Mouse (Mus musculus) lung, embryonic 16.5 days (tissue): ENCODE measurements at regions not wholly inside any gene's neighbourhood (a gene's known extent, or its start where the extent isn't known, plus 50 kb on each side); places are given as distances from the start of the nearest gene placed in this dataset.

ENCODE experiments used
- ATAC-seq: fragments of 200-750 bp; cut with Nextera tagmentation; 2 replicates; pipeline ENCODE4 v1.8.0; 2017; ENCODE audit warnings: low read depth, mild to moderate bottlenecking, moderate library complexity
- H3K27ac ChIP-seq: fragments of 300-500 bp; sonication (generic); 2 replicates; pipeline ENCODE4 v1.5.1; 2014; ENCODE audit warnings: mild to moderate bottlenecking, control low read depth, low read length
- H3K27me3 ChIP-seq: fragments of 300-500 bp; sonication (generic); 2 replicates; pipeline ENCODE4 v1.6.1; 2014; ENCODE audit warnings: low read depth, low read length, mixed read lengths; ENCODE audit not compliant: control insufficient read depth, insufficient read depth
- H3K36me3 ChIP-seq: fragments of 300-500 bp; sonication (generic); 2 replicates; pipeline ENCODE4 v1.6.1; 2014; ENCODE audit warnings: low read length; ENCODE audit not compliant: control insufficient read depth, insufficient read depth
- H3K4me1 ChIP-seq: fragments of 300-500 bp; sonication (generic); replicated peaks from 2 replicates; pipeline ENCODE4 v1.6.1; 2014; ENCODE audit warnings: low read length, mixed read lengths; ENCODE audit not compliant: control insufficient read depth, insufficient read depth
- H3K4me2 ChIP-seq: fragments of 300-500 bp; sonication (generic); 2 replicates; pipeline ENCODE4 v1.6.1; 2014; ENCODE audit warnings: low read depth, low read length, control low read depth
- H3K4me3 ChIP-seq: fragments of 300-500 bp; sonication (generic); 2 replicates; pipeline ENCODE4 v1.5.1; 2014; ENCODE audit warnings: mild to moderate bottlenecking, low read length, control low read depth
- H3K9ac ChIP-seq: fragments of 300-500 bp; sonication (generic); 2 replicates; pipeline ENCODE4 v1.6.1; 2014; ENCODE audit warnings: low read length, control low read depth
- H3K9me3 ChIP-seq: fragments of 300-500 bp; sonication (generic); 2 replicates; pipeline ENCODE4 v1.6.1; 2016; ENCODE audit warnings: low read length; ENCODE audit not compliant: control insufficient read depth
- WGBS: fragments of 180-500 bp; shearing (Covaris S2); extraction: QIAGEN DNeasy Blood & Tissue Kit; methylation state at CpG from one replicate; pipeline ENCODE4 v1.1.7; 2014; 5-methylcytosine and 5-hydroxymethylcytosine counted together

- H3K27me3 ChIP-seq = no peaks in the 10 kb centered on the region
- no peak overlapping the region for H3K4me3 ChIP-seq
- 30% methylated on average over 8 of the region's 8 CpGs for WGBS
- H3K9ac ChIP-seq = no peak overlapping the region
- no peak overlapping the region for H3K4me2 ChIP-seq
- no peak for ATAC-seq
- H3K4me1 ChIP-seq = no peaks in the 10 kb centered on the region
- H3K9me3 ChIP-seq = no peaks in the 10 kb centered on the region
- H3K27ac ChIP-seq = no peak overlapping the region
- H3K36me3 ChIP-seq = no peaks in the 10 kb centered on the region
Measured at GRCm38 (mm10) chr11:84653481-84653880, 128.1 kb upstream of the Lhx1 start.

- no peaks in the 10 kb centered on the region; the same call in 1 of the 2 replicates for H3K27me3 ChIP-seq
- ATAC-seq = no peak
- no peak overlapping the region for H3K4me3 ChIP-seq
- peaks cover 5% of the 10 kb centered on the region; the same call in 1 of the 2 replicates for H3K9me3 ChIP-seq
- H3K36me3 ChIP-seq = no peaks in the 10 kb centered on the region
- H3K4me2 ChIP-seq = no peak overlapping the region
- no peaks in the 10 kb centered on the region for H3K4me1 ChIP-seq
- 90% methylated on average over 5 of the region's 5 CpGs for WGBS
- H3K27ac ChIP-seq = no peak overlapping the region
- H3K9ac ChIP-seq = no peak overlapping the region
Measured at GRCm38 (mm10) chr11:84648899-84649298, 123.6 kb upstream of the Lhx1 start.

DNA sequence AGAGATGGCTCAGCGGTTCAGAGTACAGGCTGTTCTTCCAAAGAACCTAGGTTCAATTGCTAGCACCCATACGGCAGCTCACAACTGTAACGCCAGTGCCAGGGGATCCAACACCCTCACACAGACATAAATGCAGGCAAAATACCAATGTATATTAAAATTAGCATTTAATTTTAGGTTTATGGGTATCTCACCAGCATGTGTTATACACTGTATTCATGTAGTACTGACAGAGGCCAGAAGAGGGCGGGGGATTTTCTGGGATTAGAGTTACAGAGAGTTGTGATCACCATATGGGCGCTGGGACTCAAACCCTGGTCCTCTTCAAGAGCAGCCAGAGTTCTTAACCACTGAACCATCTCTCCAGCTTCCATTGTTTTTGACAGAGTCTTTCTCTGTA is 121.8 kb upstream of the Lhx1 start:
- 87% methylated on average over 5 of the region's 5 CpGs for WGBS
- no peak for ATAC-seq
- Histone ChIP-seq H3K4me3 (no peak overlapping the region), H3K4me1 (no peaks in the 10 kb centered on the region), H3K4me2 (no peak overlapping the region), H3K9ac (no peak overlapping the region), H3K27me3 (peaks cover 17% of the 10 kb centered on the region), H3K36me3 (no peaks in the 10 kb centered on the region), H3K27ac (no peak overlapping the region), H3K9me3 (peaks cover 5% of the 10 kb centered on the region; the same call in 1 of the 2 replicates)

- ATAC-seq = no peak
- Histone ChIP-seq H3K9ac (no peak overlapping the region), H3K27ac (no peak overlapping the region), H3K4me3 (no peak overlapping the region), H3K4me1 (no peaks in the 10 kb centered on the region), H3K9me3 (peaks cover 5% of the 10 kb centered on the region; the same call in 1 of the 2 replicates), H3K36me3 (no peaks in the 10 kb centered on the region), H3K4me2 (no peak overlapping the region), H3K27me3 (peaks cover 28% of the 10 kb centered on the region)
- 37% methylated on average over 5 of the region's 5 CpGs for WGBS
Measured at GRCm38 (mm10) chr11:84643107-84643372, 117.7 kb upstream of the Lhx1 start.

DNA sequence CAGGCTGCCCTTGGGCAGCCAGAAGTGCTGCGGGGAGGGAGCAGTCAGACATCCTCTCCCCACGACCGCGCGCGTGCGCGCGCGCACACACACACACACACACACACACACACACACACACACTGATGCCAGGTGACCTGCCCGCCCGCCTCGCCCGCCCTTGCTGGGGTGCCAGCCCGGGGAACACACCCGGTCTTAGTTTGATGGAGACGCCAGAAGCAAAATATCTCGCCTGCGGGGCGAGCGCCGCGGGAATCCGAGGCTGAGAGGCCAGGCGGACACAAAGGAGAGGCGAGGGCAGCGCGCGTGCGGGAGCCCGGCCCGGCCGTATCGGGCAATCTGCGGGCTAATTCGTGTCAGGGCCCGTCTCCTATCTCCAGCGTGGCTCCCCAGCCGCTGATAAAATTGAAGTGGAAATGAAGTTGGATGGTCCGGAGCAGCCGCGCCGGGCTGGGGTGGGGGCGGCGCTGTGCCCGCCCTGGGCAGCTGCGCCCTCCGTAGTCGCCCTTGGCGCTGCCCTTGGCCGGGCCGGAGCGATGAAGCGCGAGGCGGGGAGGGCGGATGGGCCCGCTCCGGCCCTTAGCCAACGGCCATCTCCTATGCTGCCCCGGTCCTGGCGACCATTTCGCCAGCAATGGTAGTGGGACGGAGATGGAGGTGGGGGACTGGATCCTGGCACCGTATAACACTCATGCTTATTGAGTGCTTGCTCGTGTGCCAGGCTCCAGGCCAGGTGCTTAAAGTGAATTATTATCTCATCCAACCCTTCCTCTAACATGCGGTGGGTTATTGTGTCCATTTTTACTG is 117.2 kb upstream of the Lhx1 start:
- no peak for ATAC-seq
- 1% methylated on average over 65 of the region's 67 CpGs for WGBS
- no peak overlapping the region for H3K27ac ChIP-seq
- peak overlapping the region; percentile 31; the same call in 1 of the 2 replicates for H3K9ac ChIP-seq
- H3K4me3 ChIP-seq = peak overlapping the region; percentile 40
- 0 out of 2 replicates have a peak, but pooled peaks cover 3% of the 10 kb centered on the region for H3K9me3 ChIP-seq
- peaks cover 28% of the 10 kb centered on the region for H3K27me3 ChIP-seq
- H3K4me2 ChIP-seq = peak overlapping the region; percentile 63
- H3K36me3 ChIP-seq = no peaks in the 10 kb centered on the region
- no peaks in the 10 kb centered on the region for H3K4me1 ChIP-seq

GRCm38 (mm10) chr11:84641601-84642000 is 116.3 kb upstream of the Lhx1 start:
- no peak overlapping the region for H3K27ac ChIP-seq
- no peaks in the 10 kb centered on the region for H3K36me3 ChIP-seq
- no peak overlapping the region for H3K4me2 ChIP-seq
- H3K9ac ChIP-seq = no peak overlapping the region
- no peak overlapping the region for H3K4me3 ChIP-seq
- 24% methylated on average over 5 of the region's 5 CpGs for WGBS
- no peak for ATAC-seq
- H3K9me3 ChIP-seq = no peaks in the 10 kb centered on the region
- H3K4me1 ChIP-seq = no peaks in the 10 kb centered on the region
- peaks cover 28% of the 10 kb centered on the region for H3K27me3 ChIP-seq

GRCm38 (mm10) chr11:84638353-84638752 is 113.0 kb upstream of the Lhx1 start:
- Histone ChIP-seq H3K4me3 (no peak overlapping the region), H3K27ac (no peak overlapping the region), H3K9ac (no peak overlapping the region), H3K36me3 (no peaks in the 10 kb centered on the region), H3K4me2 (no peak overlapping the region), H3K9me3 (no peaks in the 10 kb centered on the region), H3K4me1 (no peaks in the 10 kb centered on the region), H3K27me3 (peaks cover 24% of the 10 kb centered on the region)
- ATAC-seq = no peak
- 23% methylated on average over 9 of the region's 9 CpGs for WGBS

GRCm38 (mm10) chr11:84637268-84637667 is 111.9 kb upstream of the Lhx1 start:
- H3K4me3 ChIP-seq = no peak overlapping the region
- H3K27me3 ChIP-seq = peaks cover 13% of the 10 kb centered on the region
- H3K36me3 ChIP-seq = no peaks in the 10 kb centered on the region
- 45% methylated on average over 8 of the region's 8 CpGs for WGBS
- no peak overlapping the region for H3K4me2 ChIP-seq
- no peak overlapping the region for H3K9ac ChIP-seq
- ATAC-seq = no peak
- H3K4me1 ChIP-seq = no peaks in the 10 kb centered on the region
- no peaks in the 10 kb centered on the region for H3K9me3 ChIP-seq
- H3K27ac ChIP-seq = no peak overlapping the region

DNA sequence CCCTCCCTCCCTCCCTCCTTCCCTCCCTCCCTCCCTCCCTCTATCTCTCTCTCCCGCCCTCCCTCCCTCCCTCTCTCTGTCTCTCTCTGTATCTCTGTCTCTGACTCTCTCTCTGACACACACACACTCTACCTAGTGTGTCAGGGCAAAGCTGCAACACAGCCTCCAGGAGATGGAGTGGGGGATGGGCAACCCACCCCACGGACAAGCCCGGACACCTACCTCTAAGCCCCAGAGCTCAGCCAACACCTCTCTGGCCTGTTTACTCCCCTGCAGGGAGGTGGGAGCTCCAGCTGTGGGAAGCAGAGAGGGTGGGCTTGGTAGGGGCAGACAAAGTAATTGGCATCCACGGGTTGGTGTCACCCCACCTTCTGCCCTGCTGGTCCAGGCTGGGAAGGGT is 109.7 kb upstream of the Lhx1 start:
- no peaks in the 10 kb centered on the region for H3K9me3 ChIP-seq
- WGBS = 13% methylated on average over 3 of the region's 4 CpGs

More for the DNA sequence above, 109.7 kb upstream of the Lhx1 start:
- ATAC-seq = no peak
- Histone ChIP-seq H3K4me2 (no peak overlapping the region), H3K27ac (no peak overlapping the region), H3K9ac (no peak overlapping the region), H3K36me3 (no peaks in the 10 kb centered on the region), H3K4me1 (no peaks in the 10 kb centered on the region), H3K27me3 (peaks cover 4% of the 10 kb centered on the region; the same call in 1 of the 2 replicates), H3K4me3 (no peak overlapping the region)
